Mouse (Mus musculus): ENCODE results near the gene Olfr922.

GRCm38 (mm10) chr9:38854760-38855159 lies 40.3 kb downstream of the Olfr922 start, which contains the start of gene Olfr26:
- TF ChIP-seq CTCF (IDR thresholded peaks at IDR 0.05; ENCODE audit: low read depth) (no peak), EP300 (IDR thresholded peaks at IDR 0.05; ENCODE audit: low read depth) (no peak)
